Mouse (Mus musculus): ENCODE results near the gene Pink1. TPM values are rescaled to one million over a fixed set of nuclear protein-coding genes. Genes with fewer than 3 reads are reported as not detected.

The Pink1 gene
- total and polyA plus RNA-seq, 2 experiments from 2014 or later = 159 to 330 TPM

GRCm38 (mm10) chr4:138341393-138341792, 15.3 kb upstream of the Pink1 start:
- 54% methylated on average over 8 of the region's 8 CpGs for WGBS
- H3K27ac ChIP-seq (ENCODE audit: low read depth) = no peak overlapping the region
- no peak overlapping the region for H3K4me2 ChIP-seq (ENCODE audit: low read depth, low read length)
- TF ChIP-seq EP300 (IDR thresholded peaks at IDR 0.05; ENCODE audit: low read depth) (no peak), CTCF (IDR thresholded peaks at IDR 0.05; ENCODE audit: low read depth) (no peak)
- no peak for ATAC-seq (ENCODE audit: insufficient read depth, low read depth)
- DNase-seq (ENCODE audit: low spot score) = no peak
- no peaks in the 10 kb centered on the region for H3K27me3 ChIP-seq (ENCODE audit: control insufficient read depth, insufficient read depth, low read length)
- peaks cover 16% of the 10 kb centered on the region for H3K4me1 ChIP-seq (ENCODE audit: control insufficient read depth, insufficient read depth)
- H3K9ac ChIP-seq (replicated peaks; ENCODE audit: low read depth, low read length) = 0 out of 2 replicates have a peak overlapping the region, but pooled peaks have one; percentile 15
- no peaks in the 10 kb centered on the region for H3K9me3 ChIP-seq (replicated peaks; ENCODE audit: control insufficient read depth, low read length)
- no peaks in the 10 kb centered on the region for H3K36me3 ChIP-seq (replicated peaks; ENCODE audit: control insufficient read depth, insufficient read depth, low read length)
- no peak overlapping the region for H3K4me3 ChIP-seq (ENCODE audit: low read depth, low read length)

GRCm38 (mm10) chr4:138339963-138340362, 13.9 kb upstream of the Pink1 start:
- Histone ChIP-seq H3K4me2 (ENCODE audit: low read depth, low read length) (no peak overlapping the region), H3K9ac (replicated peaks; ENCODE audit: low read depth, low read length) (no peak overlapping the region), H3K9me3 (replicated peaks; ENCODE audit: control insufficient read depth, low read length) (no peaks in the 10 kb centered on the region), H3K4me3 (ENCODE audit: low read depth, low read length) (no peak overlapping the region), H3K36me3 (replicated peaks; ENCODE audit: control insufficient read depth, insufficient read depth, low read length) (no peaks in the 10 kb centered on the region), H3K27me3 (ENCODE audit: control insufficient read depth, insufficient read depth, low read length) (no peaks in the 10 kb centered on the region), H3K27ac (ENCODE audit: low read depth) (no peak overlapping the region), H3K4me1 (ENCODE audit: control insufficient read depth, insufficient read depth) (peaks cover 16% of the 10 kb centered on the region)
- TF ChIP-seq CTCF (IDR thresholded peaks at IDR 0.05; ENCODE audit: low read depth) (peak; percentile 54), EP300 (IDR thresholded peaks at IDR 0.05; ENCODE audit: low read depth) (no peak)
- ATAC-seq (ENCODE audit: insufficient read depth, low read depth) (no peak), DNase-seq (ENCODE audit: low spot score) (no peak)
- WGBS = 38% methylated on average over 4 of the region's 4 CpGs

- no peaks in the 10 kb centered on the region; the same call in 1 of the 2 replicates for H3K4me1 ChIP-seq (ENCODE audit: control insufficient read depth, insufficient read depth)
- H3K27me3 ChIP-seq (ENCODE audit: control insufficient read depth, insufficient read depth, low read length) = no peaks in the 10 kb centered on the region
- ATAC-seq (ENCODE audit: insufficient read depth, low read depth) (no peak), DNase-seq (ENCODE audit: low spot score) (no peak)
- H3K27ac ChIP-seq (ENCODE audit: low read depth) = no peak overlapping the region
- TF ChIP-seq EP300 (IDR thresholded peaks at IDR 0.05; ENCODE audit: low read depth) (no peak), CTCF (IDR thresholded peaks at IDR 0.05; ENCODE audit: low read depth) (no peak)
- 64% methylated on average over 9 of the region's 9 CpGs for whole genome bisulfite sequencing
- H3K4me3 ChIP-seq (ENCODE audit: low read depth, low read length) = no peak overlapping the region
- no peaks in the 10 kb centered on the region for H3K9me3 ChIP-seq (replicated peaks; ENCODE audit: control insufficient read depth, low read length)
- no peak overlapping the region for H3K9ac ChIP-seq (replicated peaks; ENCODE audit: low read depth, low read length)
- no peak overlapping the region for H3K4me2 ChIP-seq (ENCODE audit: low read depth, low read length)
- no peaks in the 10 kb centered on the region for H3K36me3 ChIP-seq (replicated peaks; ENCODE audit: control insufficient read depth, insufficient read depth, low read length)
Observed at GRCm38 (mm10) chr4:138337341-138337740, 11.2 kb upstream of the Pink1 start.

- Histone ChIP-seq H3K9ac (replicated peaks; ENCODE audit: low read depth, low read length) (no peak overlapping the region), H3K4me3 (ENCODE audit: low read depth, low read length) (no peak overlapping the region), H3K4me2 (ENCODE audit: low read depth, low read length) (no peak overlapping the region), H3K27ac (ENCODE audit: low read depth) (no peak overlapping the region), H3K4me1 (ENCODE audit: control insufficient read depth, insufficient read depth) (no peaks in the 10 kb centered on the region; the same call in 1 of the 2 replicates), H3K27me3 (ENCODE audit: control insufficient read depth, insufficient read depth, low read length) (no peaks in the 10 kb centered on the region), H3K36me3 (replicated peaks; ENCODE audit: control insufficient read depth, insufficient read depth, low read length) (no peaks in the 10 kb centered on the region), H3K9me3 (replicated peaks; ENCODE audit: control insufficient read depth, low read length) (no peaks in the 10 kb centered on the region)
- 63% methylated on average over 5 of the region's 5 CpGs for WGBS
- ATAC-seq (ENCODE audit: insufficient read depth, low read depth) (no peak), DNase-seq (ENCODE audit: low spot score) (no peak)
- TF ChIP-seq CTCF (IDR thresholded peaks at IDR 0.05; ENCODE audit: low read depth) (no peak), EP300 (IDR thresholded peaks at IDR 0.05; ENCODE audit: low read depth) (no peak)
Observed at GRCm38 (mm10) chr4:138336876-138337275, 10.8 kb upstream of the Pink1 start.

- Histone ChIP-seq H3K9me3 (replicated peaks; ENCODE audit: control insufficient read depth, low read length) (no peaks in the 10 kb centered on the region), H3K27me3 (ENCODE audit: control insufficient read depth, insufficient read depth, low read length) (0 out of 2 replicates have a peak, but pooled peaks cover 6% of the 10 kb centered on the region), H3K4me3 (ENCODE audit: low read depth, low read length) (no peak overlapping the region), H3K4me1 (ENCODE audit: control insufficient read depth, insufficient read depth) (no peaks in the 10 kb centered on the region), H3K4me2 (ENCODE audit: low read depth, low read length) (no peak overlapping the region), H3K36me3 (replicated peaks; ENCODE audit: control insufficient read depth, insufficient read depth, low read length) (no peaks in the 10 kb centered on the region), H3K27ac (ENCODE audit: low read depth) (no peak overlapping the region), H3K9ac (replicated peaks; ENCODE audit: low read depth, low read length) (no peak overlapping the region)
- ATAC-seq (ENCODE audit: insufficient read depth, low read depth) = no peak
- DNase-seq (ENCODE audit: low spot score) = no peak
- WGBS = 80% methylated on average over 6 of the region's 6 CpGs
- no peak for TF ChIP-seq EP300 (IDR thresholded peaks at IDR 0.05; ENCODE audit: low read depth)
Observed at GRCm38 (mm10) chr4:138335648-138336047, 9.5 kb upstream of the Pink1 start.

GRCm38 (mm10) chr4:138335036-138335435, 8.9 kb upstream of the Pink1 start:
- H3K9ac ChIP-seq (replicated peaks; ENCODE audit: low read depth, low read length) = no peak overlapping the region
- no peak overlapping the region for H3K4me3 ChIP-seq (ENCODE audit: low read depth, low read length)
- H3K36me3 ChIP-seq (replicated peaks; ENCODE audit: control insufficient read depth, insufficient read depth, low read length) = no peaks in the 10 kb centered on the region
- H3K27me3 ChIP-seq (ENCODE audit: control insufficient read depth, insufficient read depth, low read length) = 0 out of 2 replicates have a peak, but pooled peaks cover 6% of the 10 kb centered on the region
- DNase-seq (ENCODE audit: low spot score) (no peak), ATAC-seq (ENCODE audit: insufficient read depth, low read depth) (no peak)
- no peaks in the 10 kb centered on the region for H3K9me3 ChIP-seq (replicated peaks; ENCODE audit: control insufficient read depth, low read length)
- 63% methylated on average over 12 of the region's 12 CpGs for WGBS
- TF ChIP-seq EP300 (IDR thresholded peaks at IDR 0.05; ENCODE audit: low read depth) = no peak
- H3K27ac ChIP-seq (ENCODE audit: low read depth) = no peak overlapping the region
- no peak overlapping the region for H3K4me2 ChIP-seq (ENCODE audit: low read depth, low read length)
- H3K4me1 ChIP-seq (ENCODE audit: control insufficient read depth, insufficient read depth) = no peaks in the 10 kb centered on the region

Measured in heart, postnatal 0 days (tissue).